In the genomic region with DNA sequence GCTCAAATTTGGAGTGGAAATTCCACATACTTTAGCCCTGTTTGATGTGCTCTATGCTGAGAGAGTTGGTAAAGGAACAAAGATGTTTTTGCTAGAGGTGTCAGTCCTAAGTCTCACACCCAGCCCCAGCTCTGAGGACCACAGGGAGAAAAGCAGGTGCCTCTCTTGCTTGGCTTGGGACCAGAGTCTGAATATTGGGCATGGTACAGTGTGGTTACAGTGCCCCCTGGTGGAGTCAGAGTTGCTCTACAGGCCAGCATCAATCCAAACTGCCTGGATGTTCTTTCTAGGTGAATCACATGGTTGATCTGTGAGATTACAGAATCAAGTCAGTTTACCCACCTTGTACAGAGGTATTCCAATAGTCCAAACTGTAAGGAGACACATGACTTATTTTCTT, we compare ENCODE assay signal across 8 mouse cellular contexts. TPM values are rescaled to one million over a fixed set of nuclear protein-coding genes. Genes with fewer than 3 reads are reported as not detected.
A peak's percentile ranks its signal among the peaks of the same experiment; 100 is the strongest.
DNase-seq lines count a peak whose midpoint lies in the region; ATAC-seq and TF ChIP-seq lines count a peak whose summit lies in the region.

No protein-coding gene starts in this region.

- ATAC-seq in kidney, embryonic 16.5 days (ENCODE audit: low FRiP score, low TSS enrichment): no peak
- peak; percentile 40 for ATAC-seq in intestine, embryonic 14.5 days (replicated peaks; ENCODE audit: low FRiP score, low TSS enrichment, low read depth)
- ATAC-seq in midbrain, postnatal 0 days (ENCODE audit: low FRiP score): no peak; the same call in 1 of the 2 replicates

- H3K9ac ChIP-seq in kidney, embryonic 16.5 days (replicated peaks; ENCODE audit: low read length): no peak overlapping the region
- no peak overlapping the region for H3K9ac ChIP-seq in intestine, embryonic 14.5 days (ENCODE audit: low read length)
- no peak overlapping the region for H3K9ac ChIP-seq in midbrain, postnatal 0 days (replicated peaks; ENCODE audit: low read length, poor library complexity, severe bottlenecking)

- no peaks in the 10 kb centered on the region for H3K9me3 ChIP-seq in kidney, embryonic 16.5 days (ENCODE audit: low read length)
- H3K9me3 ChIP-seq in intestine, embryonic 14.5 days (ENCODE audit: control insufficient read depth, low read length): no peaks in the 10 kb centered on the region
- H3K9me3 ChIP-seq in midbrain, postnatal 0 days (ENCODE audit: low read length): no peaks in the 10 kb centered on the region

- no peak overlapping the region for H3K27ac ChIP-seq in kidney, embryonic 16.5 days (ENCODE audit: low read length)
- no peak overlapping the region for H3K27ac ChIP-seq in intestine, embryonic 14.5 days (ENCODE audit: low read depth)
- H3K27ac ChIP-seq in midbrain, postnatal 0 days (ENCODE audit: low read depth, low read length): no peak overlapping the region

- intact Hi-C loops in left cerebral cortex, postnatal 4 days (cut with DNase I): loop anchor here (10.0 kb wide), 1 partner anchor 128 kb away; a partner anchor contains a TSS

- peak; percentile 81 for DNase-seq in kidney, adult 18-20 months
- peak; percentile 91 to 95 for DNase-seq in cerebellum, postnatal 10 days
- DNase-seq in frontal cortex, postnatal 14 days (ENCODE audit: low spot score in 2 of 2): peak; percentile 46 to 67
- DNase-seq in intestine, embryonic 14.5 days (ENCODE audit: low spot score): peak; percentile 87
- DNase-seq in left cerebral cortex, postnatal 4 days: peak; percentile 75
- DNase-seq in midbrain, postnatal 0 days (ENCODE audit: low spot score): peak; percentile 77
- DNase-seq in spleen, postnatal 4 days (ENCODE audit: low spot score in 2 of 2): peak; percentile 76 to 93

- H3K4me1 ChIP-seq in kidney, embryonic 16.5 days (ENCODE audit: insufficient read depth, low read length): no peaks in the 10 kb centered on the region
- H3K4me1 ChIP-seq in intestine, embryonic 14.5 days (replicated peaks; ENCODE audit: control insufficient read depth, insufficient read depth, low read length): no peaks in the 10 kb centered on the region
- no peaks in the 10 kb centered on the region for H3K4me1 ChIP-seq in midbrain, postnatal 0 days (ENCODE audit: insufficient read depth, low read length)

- H3K4me2 ChIP-seq in kidney, embryonic 16.5 days (replicated peaks; ENCODE audit: low read depth, low read length): no peak overlapping the region
- no peak overlapping the region for H3K4me2 ChIP-seq in intestine, embryonic 14.5 days (ENCODE audit: low read length)
- no peak overlapping the region for H3K4me2 ChIP-seq in midbrain, postnatal 0 days (ENCODE audit: low read depth, low read length, poor library complexity, severe bottlenecking)

- no peaks in the 10 kb centered on the region for H3K27me3 ChIP-seq in kidney, embryonic 16.5 days (ENCODE audit: insufficient read depth, low read length)
- H3K27me3 ChIP-seq in intestine, embryonic 14.5 days (replicated peaks; ENCODE audit: control insufficient read depth, insufficient read depth, low read length): no peaks in the 10 kb centered on the region
- no peaks in the 10 kb centered on the region for H3K27me3 ChIP-seq in midbrain, postnatal 0 days (ENCODE audit: insufficient read depth, low read length)

- peaks cover 4% of the 10 kb centered on the region; the same call in 1 of the 2 replicates for H3K36me3 ChIP-seq in kidney, embryonic 16.5 days (ENCODE audit: insufficient read depth, low read length)
- H3K36me3 ChIP-seq in intestine, embryonic 14.5 days (ENCODE audit: control insufficient read depth, insufficient read depth, low read length): peaks cover 9% of the 10 kb centered on the region; the same call in 1 of the 2 replicates
- peaks cover 18% of the 10 kb centered on the region for H3K36me3 ChIP-seq in midbrain, postnatal 0 days (ENCODE audit: insufficient read depth, low read length)

- TF ChIP-seq CTCF in midbrain, postnatal 0 days (IDR thresholded peaks at IDR 0.05): peak; percentile 97

- H3K4me3 ChIP-seq in kidney, embryonic 16.5 days (ENCODE audit: low read length): no peak overlapping the region
- no peak overlapping the region for H3K4me3 ChIP-seq in intestine, embryonic 14.5 days (ENCODE audit: low read depth, low read length)
- H3K4me3 ChIP-seq in midbrain, postnatal 0 days (ENCODE audit: low read depth, low read length): no peak overlapping the region

RNA-seq across cellular contexts. Expression of a gene that starts 10.8 kb away (rescaled TPM):
- polyA plus RNA-seq in kidney, embryonic 16.5 days (2015; fragmentation: Nextera tagmentation; extraction: Ambion mirVana): 19.8 and 21.2 TPM in 2 replicates
- polyA plus RNA-seq in intestine, embryonic 14.5 days (2014; fragmentation: Nextera tagmentation; extraction: Ambion mirVana): 16.9 and 17.9 TPM in 2 replicates
- 10 to 100 TPM; 14.4 to 15.3 TPM for total RNA-seq in left cerebral cortex, postnatal 4 days (2021)
- total RNA-seq in midbrain, postnatal 0 days (2014; rRNA removed): 29.7 and 36.3 TPM in 2 replicates
- polyA plus RNA-seq in midbrain, postnatal 0 days (2015; fragmentation: Nextera tagmentation; extraction: Ambion mirVana): 22.8 and 22.9 TPM in 2 replicates

RNA-seq across cellular contexts. Expression of a gene that starts 16.7 kb away (rescaled TPM):
- polyA plus RNA-seq in kidney, embryonic 16.5 days (2015; fragmentation: Nextera tagmentation; extraction: Ambion mirVana): not detected in 2 replicates
- not detected in 2 replicates for polyA plus RNA-seq in intestine, embryonic 14.5 days (2014; fragmentation: Nextera tagmentation; extraction: Ambion mirVana)
- not detected for total RNA-seq in left cerebral cortex, postnatal 4 days (2021)
- total RNA-seq in midbrain, postnatal 0 days (2014; rRNA removed): not detected in 2 replicates
- not detected in 2 replicates for polyA plus RNA-seq in midbrain, postnatal 0 days (2015; fragmentation: Nextera tagmentation; extraction: Ambion mirVana)

RNA-seq across cellular contexts. Expression of a gene that starts 31.3 kb away (rescaled TPM):
- 19.7 and 24.6 TPM in 2 replicates for polyA plus RNA-seq in kidney, embryonic 16.5 days (2015; fragmentation: Nextera tagmentation; extraction: Ambion mirVana)
- 18.3 and 18.7 TPM in 2 replicates for polyA plus RNA-seq in intestine, embryonic 14.5 days (2014; fragmentation: Nextera tagmentation; extraction: Ambion mirVana)
- total RNA-seq in left cerebral cortex, postnatal 4 days (2021): 10 to 100 TPM; 19.6 to 23.8 TPM
- 16.3 and 18.8 TPM in 2 replicates for total RNA-seq in midbrain, postnatal 0 days (2014; rRNA removed)
- polyA plus RNA-seq in midbrain, postnatal 0 days (2015; fragmentation: Nextera tagmentation; extraction: Ambion mirVana): 21.3 and 22.2 TPM in 2 replicates

RNA-seq across cellular contexts. Expression of a gene that starts 36.2 kb away (rescaled TPM):
- polyA plus RNA-seq in kidney, embryonic 16.5 days (2015; fragmentation: Nextera tagmentation; extraction: Ambion mirVana): 5.7 and 6.7 TPM in 2 replicates
- 6.9 and 7.6 TPM in 2 replicates for polyA plus RNA-seq in intestine, embryonic 14.5 days (2014; fragmentation: Nextera tagmentation; extraction: Ambion mirVana)
- total RNA-seq in left cerebral cortex, postnatal 4 days (2021): 10 to 100 TPM; 15.8 to 17.2 TPM
- total RNA-seq in midbrain, postnatal 0 days (2014; rRNA removed): 16.5 and 18.0 TPM in 2 replicates
- 1.8 and 2.7 TPM in 2 replicates for polyA plus RNA-seq in midbrain, postnatal 0 days (2015; fragmentation: Nextera tagmentation; extraction: Ambion mirVana)

RNA-seq across cellular contexts. Expression of a gene that starts 43.3 kb away (rescaled TPM):
- polyA plus RNA-seq in kidney, embryonic 16.5 days (2015; fragmentation: Nextera tagmentation; extraction: Ambion mirVana): not detected in 2 replicates
- not detected in 2 replicates for polyA plus RNA-seq in intestine, embryonic 14.5 days (2014; fragmentation: Nextera tagmentation; extraction: Ambion mirVana)
- not detected for total RNA-seq in left cerebral cortex, postnatal 4 days (2021)
- total RNA-seq in midbrain, postnatal 0 days (2014; rRNA removed): not detected in 2 replicates
- polyA plus RNA-seq in midbrain, postnatal 0 days (2015; fragmentation: Nextera tagmentation; extraction: Ambion mirVana): not detected in 2 replicates
